Mouse (Mus musculus): ENCODE measurements around the gene Otulin. TPM values are rescaled to one million over a fixed set of nuclear protein-coding genes. Genes with fewer than 3 reads are reported as not detected.

The Otulin gene
- 26.2 and 27.4 TPM in 2 replicates for polyA plus RNA-seq (2016; fragmentation: Nextera tagmentation; extraction: Ambion mirVana)

GRCm38 (mm10) chr15:27630601-27631383, at the start of gene Otulin:
Gene Otulin, minus strand, starts transcription at chr15:27630693.
- Histone ChIP-seq H3K4me1 (replicated peaks) (peaks cover 29% of the 10 kb centered on the region), H3K27me3 (replicated peaks) (no peaks in the 10 kb centered on the region), H3K4me2 (peak within 1 kb of the TSS; percentile 83), H3K9me3 (replicated peaks) (no peaks in the 10 kb centered on the region), H3K36me3 (peaks cover 9% of the 10 kb centered on the region), H3K9ac (peak within 1 kb of the TSS; percentile 96), H3K27ac (ENCODE audit: poor library complexity, severe bottlenecking) (peak within 1 kb of the TSS; percentile 61), H3K4me3 (peak within 1 kb of the TSS; percentile 96)
- ATAC-seq (ENCODE audit: insufficient number of reproducible peaks, low FRiP score), result peak; percentile 99
- WGBS, result 5% methylated on average over 56 of the region's 56 CpGs

DNA sequence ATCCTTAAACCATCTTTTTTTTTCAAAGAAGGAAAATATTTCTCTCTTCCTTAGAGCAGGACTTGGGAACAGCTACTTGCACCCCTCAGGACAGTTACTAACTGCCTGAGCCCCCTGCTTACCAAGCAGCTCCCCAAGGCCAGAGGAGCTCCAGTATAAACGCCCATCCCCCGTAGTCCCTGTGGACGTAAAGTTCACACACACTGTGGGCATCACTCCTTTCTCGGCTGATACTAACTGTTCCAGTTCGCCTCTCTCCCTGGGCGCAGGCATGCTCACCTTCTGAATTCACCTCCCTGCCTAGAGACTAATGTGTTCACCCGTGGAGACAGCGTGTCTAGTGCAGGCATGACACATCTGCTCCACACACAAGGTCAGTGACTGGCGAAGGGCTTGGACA, 48.0 kb upstream of the Otulin start:
- WGBS, result 76% methylated on average over 9 of the region's 9 CpGs

DNA sequence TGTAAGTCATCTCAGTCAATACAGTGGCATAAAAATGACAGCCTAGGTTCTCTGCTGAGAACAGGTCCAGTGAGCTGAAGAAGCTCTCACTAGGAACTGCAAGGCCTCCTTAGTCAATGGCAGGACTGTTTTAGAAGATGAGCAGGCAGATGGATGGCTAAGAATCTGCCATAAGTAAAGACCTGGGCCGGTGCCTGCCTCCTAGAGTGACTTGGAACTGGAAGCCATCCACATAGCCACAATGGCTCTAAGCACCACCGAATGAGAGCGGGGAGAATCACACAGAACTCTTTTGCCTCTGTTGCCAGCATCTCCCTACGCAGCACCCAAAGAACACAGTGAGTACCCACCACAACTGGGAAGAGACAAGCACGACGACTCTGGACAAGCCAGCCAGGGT, 47.3 kb upstream of the Otulin start:
- H3K4me2 ChIP-seq, result no peak overlapping the region
- no peak overlapping the region for H3K4me3 ChIP-seq
- H3K27ac ChIP-seq (ENCODE audit: poor library complexity, severe bottlenecking), result no peak overlapping the region
- H3K36me3 ChIP-seq, result no peaks in the 10 kb centered on the region
- peaks cover 25% of the 10 kb centered on the region for H3K4me1 ChIP-seq (replicated peaks)
- 81% methylated on average over 6 of the region's 6 CpGs for WGBS
- peaks cover 23% of the 10 kb centered on the region for H3K27me3 ChIP-seq (replicated peaks)
- H3K9me3 ChIP-seq (replicated peaks), result no peaks in the 10 kb centered on the region
- H3K9ac ChIP-seq, result no peak overlapping the region
- ATAC-seq (ENCODE audit: insufficient number of reproducible peaks, low FRiP score), result no peak

More for the DNA sequence above, 48.0 kb upstream of the Otulin start:
- no peaks in the 10 kb centered on the region for H3K9me3 ChIP-seq (replicated peaks)
- ATAC-seq (ENCODE audit: insufficient number of reproducible peaks, low FRiP score), result no peak
- H3K36me3 ChIP-seq, result no peaks in the 10 kb centered on the region
- no peak overlapping the region for H3K9ac ChIP-seq
- peaks cover 25% of the 10 kb centered on the region for H3K4me1 ChIP-seq (replicated peaks)
- no peak overlapping the region for H3K4me2 ChIP-seq
- H3K4me3 ChIP-seq, result no peak overlapping the region
- peaks cover 21% of the 10 kb centered on the region for H3K27me3 ChIP-seq (replicated peaks)
- H3K27ac ChIP-seq (ENCODE audit: poor library complexity, severe bottlenecking), result no peak overlapping the region

GRCm38 (mm10) chr15:27676211-27676610, 45.7 kb upstream of the Otulin start:
- Histone ChIP-seq H3K9me3 (replicated peaks) (no peaks in the 10 kb centered on the region), H3K36me3 (no peaks in the 10 kb centered on the region), H3K4me3 (no peak overlapping the region), H3K4me2 (no peak overlapping the region), H3K9ac (no peak overlapping the region), H3K4me1 (replicated peaks) (peaks cover 22% of the 10 kb centered on the region), H3K27ac (ENCODE audit: poor library complexity, severe bottlenecking) (no peak overlapping the region), H3K27me3 (replicated peaks) (peaks cover 21% of the 10 kb centered on the region)
- ATAC-seq (ENCODE audit: insufficient number of reproducible peaks, low FRiP score), result no peak
- whole genome bisulfite sequencing, result 53% methylated on average over 9 of the region's 9 CpGs

DNA sequence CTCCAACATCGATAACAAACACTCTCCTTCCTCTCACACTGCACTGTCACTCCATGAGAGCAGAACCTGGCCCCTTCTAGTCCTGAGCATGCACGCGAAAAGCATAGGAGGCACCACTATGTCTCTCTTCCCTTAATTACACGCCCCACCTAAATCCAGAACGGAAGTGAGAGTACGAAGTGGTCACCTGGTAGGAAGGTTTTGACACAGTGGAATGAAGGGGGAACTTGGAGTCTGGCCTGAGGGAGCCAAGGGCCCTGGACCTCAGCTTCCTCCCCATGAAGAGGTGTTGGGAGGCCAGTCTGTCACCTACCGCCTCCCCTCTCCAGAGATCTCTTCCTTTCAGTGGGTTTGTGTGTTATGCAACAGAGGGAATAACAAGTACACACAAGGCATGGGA, 44.6 kb upstream of the Otulin start:
- H3K27ac ChIP-seq (ENCODE audit: poor library complexity, severe bottlenecking), result no peak overlapping the region
- H3K27me3 ChIP-seq (replicated peaks), result peaks cover 15% of the 10 kb centered on the region
- no peak overlapping the region for H3K4me3 ChIP-seq
- H3K9me3 ChIP-seq (replicated peaks), result no peaks in the 10 kb centered on the region
- H3K36me3 ChIP-seq, result no peaks in the 10 kb centered on the region
- WGBS, result 79% methylated on average over 7 of the region's 7 CpGs
- no peak for ATAC-seq (ENCODE audit: insufficient number of reproducible peaks, low FRiP score)
- peaks cover 15% of the 10 kb centered on the region for H3K4me1 ChIP-seq (replicated peaks)
- H3K9ac ChIP-seq, result no peak overlapping the region
- H3K4me2 ChIP-seq, result no peak overlapping the region

GRCm38 (mm10) chr15:27674041-27674440, 43.5 kb upstream of the Otulin start:
- no peak for ATAC-seq (ENCODE audit: insufficient number of reproducible peaks, low FRiP score)
- 70% methylated on average over 6 of the region's 6 CpGs for WGBS
- Histone ChIP-seq H3K9ac (no peak overlapping the region), H3K9me3 (replicated peaks) (no peaks in the 10 kb centered on the region), H3K27me3 (replicated peaks) (peaks cover 10% of the 10 kb centered on the region), H3K4me3 (no peak overlapping the region), H3K4me1 (replicated peaks) (peaks cover 15% of the 10 kb centered on the region), H3K36me3 (no peaks in the 10 kb centered on the region), H3K27ac (ENCODE audit: poor library complexity, severe bottlenecking) (no peak overlapping the region), H3K4me2 (no peak overlapping the region)

- ATAC-seq (ENCODE audit: insufficient number of reproducible peaks, low FRiP score), result no peak
- WGBS, result 84% methylated on average over 6 of the region's 6 CpGs
- H3K9ac ChIP-seq, result no peak overlapping the region
- no peak overlapping the region for H3K27ac ChIP-seq (ENCODE audit: poor library complexity, severe bottlenecking)
- no peak overlapping the region for H3K4me3 ChIP-seq
- peaks cover 10% of the 10 kb centered on the region for H3K27me3 ChIP-seq (replicated peaks)
- H3K4me2 ChIP-seq, result no peak overlapping the region
- H3K36me3 ChIP-seq, result no peaks in the 10 kb centered on the region
- H3K4me1 ChIP-seq (replicated peaks), result peaks cover 15% of the 10 kb centered on the region
- H3K9me3 ChIP-seq (replicated peaks), result no peaks in the 10 kb centered on the region
These were observed 42.7 kb upstream of the Otulin start for GRCm38 (mm10) chr15:27673151-27673550.

GRCm38 (mm10) chr15:27672259-27672658, 41.8 kb upstream of the Otulin start:
- ATAC-seq (ENCODE audit: insufficient number of reproducible peaks, low FRiP score), result no peak
- Histone ChIP-seq H3K27ac (ENCODE audit: poor library complexity, severe bottlenecking) (no peak overlapping the region), H3K4me2 (no peak overlapping the region), H3K9me3 (replicated peaks) (no peaks in the 10 kb centered on the region), H3K4me3 (no peak overlapping the region), H3K9ac (no peak overlapping the region), H3K27me3 (replicated peaks) (peaks cover 6% of the 10 kb centered on the region; the same call in 1 of the 2 replicates), H3K4me1 (replicated peaks) (peaks cover 15% of the 10 kb centered on the region), H3K36me3 (no peaks in the 10 kb centered on the region)
- 75% methylated on average over 8 of the region's 8 CpGs for WGBS

DNA sequence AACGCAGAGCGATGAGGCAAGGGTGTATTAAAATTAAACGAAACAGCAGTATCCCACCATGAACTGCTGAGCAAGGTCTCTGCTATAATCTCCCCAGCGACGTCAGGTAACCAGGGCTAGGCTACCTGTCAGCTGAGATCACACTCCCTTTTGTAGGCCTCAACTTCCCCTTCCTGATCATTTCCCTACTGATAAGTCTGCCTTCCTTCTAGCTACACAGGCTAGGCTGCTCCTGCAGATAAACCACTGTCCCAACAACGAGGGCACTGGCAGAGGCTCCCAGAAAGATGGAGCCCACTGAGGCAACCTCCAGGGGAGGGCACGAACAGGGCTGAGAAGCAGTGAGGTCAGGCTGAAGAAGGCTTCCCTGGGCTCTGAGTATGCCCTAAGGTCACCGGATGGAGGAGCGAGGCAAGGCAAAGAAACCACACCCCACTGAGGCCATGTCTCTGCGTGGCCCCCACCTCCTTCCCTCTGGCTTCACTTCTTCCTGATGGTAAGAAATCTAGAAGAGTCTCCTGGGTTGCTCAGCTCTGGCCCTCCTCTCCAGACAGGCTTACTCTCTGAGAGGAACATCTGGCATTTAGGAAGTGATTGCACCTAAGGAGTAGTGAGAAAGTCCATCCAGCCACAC, 41.2 kb upstream of the Otulin start:
- H3K27ac ChIP-seq (ENCODE audit: poor library complexity, severe bottlenecking), result no peak overlapping the region
- H3K4me2 ChIP-seq, result no peak overlapping the region
- 75% methylated on average over 10 of the region's 10 CpGs for whole genome bisulfite sequencing
- no peak overlapping the region for H3K4me3 ChIP-seq
- H3K9me3 ChIP-seq (replicated peaks), result no peaks in the 10 kb centered on the region
- H3K4me1 ChIP-seq (replicated peaks), result peaks cover 13% of the 10 kb centered on the region
- H3K36me3 ChIP-seq, result no peaks in the 10 kb centered on the region
- peaks cover 6% of the 10 kb centered on the region; the same call in 1 of the 2 replicates for H3K27me3 ChIP-seq (replicated peaks)
- 0 out of 2 replicates have a peak, but pooled peaks have one; percentile 36 for ATAC-seq (ENCODE audit: insufficient number of reproducible peaks, low FRiP score)
- H3K9ac ChIP-seq, result no peak overlapping the region

DNA sequence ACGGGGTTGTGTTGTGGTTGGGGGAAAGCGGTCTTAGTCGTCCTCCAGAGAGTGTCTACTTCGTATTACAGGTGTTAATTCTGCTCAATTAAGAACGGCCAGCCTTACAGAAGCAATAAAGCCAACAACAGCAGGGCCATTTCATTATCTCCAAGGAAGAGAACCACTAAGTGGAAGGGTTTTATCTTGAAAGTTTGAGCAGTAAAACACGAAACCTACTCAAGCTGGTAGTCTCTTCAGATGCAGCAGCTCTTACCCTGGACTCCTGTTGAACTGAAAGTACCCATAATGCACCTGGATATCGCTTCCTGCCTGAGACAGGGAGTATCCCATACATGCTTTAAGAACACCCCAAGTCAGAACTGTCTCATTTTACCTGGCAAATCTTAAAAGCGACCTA, 40.2 kb upstream of the Otulin start:
- Histone ChIP-seq H3K4me3 (no peak overlapping the region), H3K27ac (ENCODE audit: poor library complexity, severe bottlenecking) (no peak overlapping the region), H3K9me3 (replicated peaks) (no peaks in the 10 kb centered on the region), H3K4me1 (replicated peaks) (peaks cover 4% of the 10 kb centered on the region; the same call in 1 of the 2 replicates), H3K36me3 (no peaks in the 10 kb centered on the region), H3K9ac (no peak overlapping the region), H3K4me2 (no peak overlapping the region), H3K27me3 (replicated peaks) (peaks cover 6% of the 10 kb centered on the region; the same call in 1 of the 2 replicates)
- no peak for ATAC-seq (ENCODE audit: insufficient number of reproducible peaks, low FRiP score)
- WGBS, result 76% methylated on average over 8 of the region's 8 CpGs

GRCm38 (mm10) chr15:27669931-27670411, 39.5 kb upstream of the Otulin start:
- H3K36me3 ChIP-seq, result no peaks in the 10 kb centered on the region
- peaks cover 6% of the 10 kb centered on the region; the same call in 1 of the 2 replicates for H3K27me3 ChIP-seq (replicated peaks)
- H3K4me1 ChIP-seq (replicated peaks), result no peaks in the 10 kb centered on the region; the same call in 1 of the 2 replicates
- WGBS, result 85% methylated on average over 12 of the region's 12 CpGs
- no peak overlapping the region for H3K27ac ChIP-seq (ENCODE audit: poor library complexity, severe bottlenecking)
- no peak for ATAC-seq (ENCODE audit: insufficient number of reproducible peaks, low FRiP score)
- H3K9me3 ChIP-seq (replicated peaks), result no peaks in the 10 kb centered on the region
- H3K4me3 ChIP-seq, result no peak overlapping the region
- no peak overlapping the region for H3K9ac ChIP-seq
- no peak overlapping the region for H3K4me2 ChIP-seq

All from heart, embryonic 12.5 days (tissue).